Mouse (Mus musculus) embryo, embryonic 11 days (tissue): ENCODE results near the gene Zfp13.
"Not testable (repeated sequence)": the region's sequence is repeated elsewhere in the genome, so short reads cannot be mapped to it uniquely, and the experiment has no call there.

ENCODE experiments used
- DNase-seq: peaks from one replicate; pipeline ENCODE4 v3.0.0-alpha.2; 2015

Gene Zfp13

DNA sequence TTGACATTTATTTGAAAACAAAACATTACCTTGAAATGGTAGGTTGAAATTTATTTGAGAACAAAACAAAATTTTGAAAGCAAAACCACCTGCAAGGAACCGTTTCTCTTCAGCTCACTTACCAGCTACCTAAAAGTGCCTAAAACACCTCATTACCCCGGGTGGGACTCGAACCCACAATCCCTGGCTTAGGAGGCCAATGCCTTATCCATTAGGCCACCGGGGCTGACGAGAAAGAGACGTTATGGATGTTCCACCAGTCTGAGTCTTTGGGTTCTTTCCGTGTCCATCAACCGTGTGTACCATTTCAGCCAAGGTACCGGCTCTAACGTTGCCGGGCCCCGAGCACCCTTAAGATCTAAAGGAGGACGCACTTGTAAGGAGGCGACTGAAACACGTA, 50.7 kb downstream of the Zfp13 start:
- DNase-seq = peak; percentile 88

GRCm38 (mm10) chr17:23547681-23548443, 51.4 kb downstream of the Zfp13 start:
- DNase-seq = no peak

DNA sequence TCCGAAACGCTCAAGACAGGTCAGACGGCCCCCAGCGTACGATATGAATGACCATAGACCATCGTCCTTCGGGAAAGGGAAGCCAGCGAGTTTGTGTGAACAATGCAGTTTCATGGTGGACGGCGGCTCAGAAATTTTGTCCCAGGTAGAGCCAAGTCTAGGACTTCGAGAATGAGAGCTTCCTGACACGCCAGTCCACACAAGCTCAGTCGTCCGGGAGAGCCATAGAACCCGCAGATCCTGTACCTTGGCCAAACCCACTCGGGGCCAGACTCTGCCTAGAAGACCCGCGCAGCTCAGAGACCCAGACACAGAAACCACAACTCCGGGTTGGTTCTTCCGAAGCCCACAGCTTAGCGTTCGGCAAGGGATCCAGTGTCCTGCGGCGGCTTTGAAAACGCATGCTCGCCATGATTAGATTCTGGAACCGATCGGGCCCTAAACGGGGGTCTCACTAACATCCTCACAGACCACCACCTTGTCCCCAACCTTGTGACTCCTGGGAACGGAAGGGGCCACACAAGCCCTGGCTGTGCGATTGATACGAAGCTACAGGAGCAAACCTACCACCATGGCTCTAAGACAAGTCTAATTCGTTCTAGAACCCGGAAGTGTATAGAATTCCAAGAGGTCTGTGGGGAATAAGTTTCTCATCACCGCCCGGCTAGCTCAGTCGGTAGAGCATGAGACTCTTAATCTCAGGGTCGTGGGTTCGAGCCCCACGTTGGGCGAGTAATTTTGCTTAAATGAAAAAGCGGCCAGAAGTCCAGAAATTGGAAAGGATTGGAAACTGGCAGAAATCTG, 52.4 kb downstream of the Zfp13 start:
- DNase-seq = peak; percentile 88

DNA sequence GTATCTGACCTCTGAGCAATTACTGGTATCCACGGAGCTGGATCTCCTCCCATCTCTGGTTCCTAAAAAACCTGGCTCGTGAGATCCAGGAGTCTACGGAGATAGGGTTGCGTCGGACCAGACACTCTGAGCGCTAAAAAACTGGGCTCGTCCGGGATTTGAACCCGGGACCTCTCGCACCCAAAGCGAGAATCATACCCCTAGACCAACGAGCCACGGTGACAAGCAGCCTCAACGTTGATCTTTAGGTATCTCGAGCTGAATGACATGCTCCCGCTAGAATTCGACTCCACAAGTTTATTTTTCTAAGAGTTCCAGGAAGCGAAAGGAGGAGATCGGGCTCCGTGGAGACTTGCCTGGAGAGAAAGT, 53.0 kb downstream of the Zfp13 start:
- DNase-seq = peak; percentile 86

DNA sequence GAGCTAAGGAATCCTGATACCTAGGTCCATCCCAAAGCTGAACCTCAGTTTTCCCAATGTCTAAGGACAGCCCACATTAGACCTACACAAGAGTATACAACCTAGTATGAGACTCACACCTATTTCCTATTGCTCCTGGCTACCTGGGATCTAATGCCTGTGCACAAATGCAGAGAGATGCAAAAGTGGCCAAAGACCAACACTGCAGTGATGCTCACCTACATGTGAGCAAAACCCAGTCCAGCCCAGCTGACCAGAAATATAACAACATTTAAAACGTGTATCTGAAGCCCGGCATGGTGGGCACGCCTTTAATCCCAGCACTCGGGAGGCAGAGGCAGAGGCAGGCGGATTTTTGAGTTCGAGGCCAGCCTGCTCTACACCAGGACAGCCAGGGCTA, 53.4 kb downstream of the Zfp13 start:
- DNase-seq = no peak

DNA sequence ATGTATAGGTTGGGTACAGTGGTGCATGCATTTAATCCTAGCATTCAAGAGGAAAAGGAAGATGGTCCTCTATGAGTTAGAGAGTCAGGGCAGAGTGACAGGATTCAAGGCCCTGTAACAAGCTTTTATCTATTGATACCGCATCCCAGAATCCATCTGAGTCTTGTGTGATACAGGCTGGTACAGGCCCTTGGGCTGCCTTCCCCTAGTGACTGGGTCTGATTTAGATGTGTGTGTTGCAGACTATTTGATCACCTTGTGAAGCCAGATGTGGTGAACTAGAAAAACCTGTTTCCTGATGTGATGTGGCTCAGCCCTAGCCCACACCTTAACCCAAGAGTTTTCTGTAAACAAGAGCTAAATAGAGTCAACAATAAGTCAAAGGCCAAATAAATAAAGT, 54.5 kb downstream of the Zfp13 start:
- DNase-seq = no peak

DNA sequence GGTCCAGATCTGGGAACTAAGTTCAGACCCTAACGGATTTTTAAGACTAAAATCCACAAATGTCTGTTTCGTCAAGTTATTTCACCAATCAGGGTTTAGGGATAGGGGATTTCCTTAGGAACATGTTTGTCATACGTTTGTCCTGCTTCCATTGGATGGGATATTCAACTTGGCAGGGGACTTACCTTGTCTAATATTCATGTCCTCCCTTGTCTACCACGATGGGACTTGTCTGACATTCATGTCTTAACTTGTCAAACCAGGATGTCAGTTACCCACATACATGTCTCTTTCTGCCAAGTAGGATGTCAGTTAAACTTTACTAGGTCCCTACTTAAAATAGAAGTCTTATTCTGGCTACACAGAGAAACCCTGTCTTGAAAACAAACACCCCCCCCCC, 55.3 kb downstream of the Zfp13 start:
- DNase-seq = no peak

DNA sequence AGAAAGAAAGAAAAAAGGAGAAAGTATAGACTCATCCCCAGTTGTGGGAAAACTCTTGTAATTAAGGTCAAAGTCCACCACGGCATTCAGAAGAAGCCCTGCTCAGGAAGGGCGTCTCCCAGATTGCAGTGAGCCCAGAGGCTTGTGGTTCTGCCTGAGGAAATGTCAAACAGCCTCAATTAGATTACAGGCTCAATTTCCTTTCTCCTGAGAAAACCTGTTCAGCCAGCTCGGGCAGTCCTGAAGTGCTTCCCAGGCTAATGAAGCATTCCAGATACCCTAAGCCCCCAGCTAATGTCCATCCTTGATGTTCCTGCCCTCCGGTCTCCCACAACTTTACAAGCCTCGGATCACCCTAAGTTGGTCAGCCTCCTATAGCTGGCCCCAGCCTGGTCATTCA, 56.0 kb downstream of the Zfp13 start:
- peak; percentile 27 for DNase-seq

DNA sequence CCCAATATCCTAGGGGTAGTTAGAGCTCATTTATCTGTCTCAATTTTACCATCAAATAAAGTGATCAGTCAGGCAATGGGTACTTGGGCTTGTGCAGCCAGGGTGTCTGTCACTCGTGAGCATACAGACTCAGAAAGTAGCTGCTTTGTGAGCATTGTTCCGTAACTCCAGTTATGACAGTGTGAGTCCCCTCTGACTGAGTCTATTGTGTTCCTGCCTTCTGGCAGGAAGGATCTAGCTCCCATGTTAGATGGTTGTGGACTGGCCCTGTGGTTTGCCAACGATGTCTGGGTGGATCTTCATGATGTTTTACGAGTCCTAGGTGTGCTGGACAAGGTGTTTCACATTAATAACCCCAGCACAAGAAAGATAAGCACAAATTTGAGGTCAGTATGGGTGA, 56.5 kb downstream of the Zfp13 start:
- DNase-seq = no peak

GRCm38 (mm10) chr17:23542004-23542720, 57.1 kb downstream of the Zfp13 start:
- peak; percentile 32 for DNase-seq

- peak; percentile 59 for DNase-seq
These were observed 58.4 kb downstream of the Zfp13 start for GRCm38 (mm10) chr17:23540605-23541475.

DNA sequence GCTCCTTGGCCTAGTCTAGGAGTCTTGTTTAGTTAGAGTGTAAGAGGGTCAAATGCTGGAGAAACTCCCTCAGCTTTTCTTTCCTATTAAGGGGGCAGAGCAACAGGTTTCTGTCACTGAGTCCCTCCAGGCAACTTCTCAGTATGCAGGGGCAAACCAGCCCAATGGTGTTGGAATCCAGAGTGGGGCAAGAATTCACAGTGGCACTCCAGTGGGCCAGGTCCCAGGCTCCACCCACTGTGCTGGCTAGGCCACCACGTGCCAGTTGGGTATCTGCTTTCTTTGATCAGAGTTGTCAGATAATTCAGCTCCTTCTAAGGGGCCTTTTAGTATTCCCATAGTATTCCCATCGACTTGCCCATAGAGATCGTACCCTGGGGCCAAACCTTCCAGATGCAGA, 59.2 kb downstream of the Zfp13 start:
- DNase-seq = no peak

DNA sequence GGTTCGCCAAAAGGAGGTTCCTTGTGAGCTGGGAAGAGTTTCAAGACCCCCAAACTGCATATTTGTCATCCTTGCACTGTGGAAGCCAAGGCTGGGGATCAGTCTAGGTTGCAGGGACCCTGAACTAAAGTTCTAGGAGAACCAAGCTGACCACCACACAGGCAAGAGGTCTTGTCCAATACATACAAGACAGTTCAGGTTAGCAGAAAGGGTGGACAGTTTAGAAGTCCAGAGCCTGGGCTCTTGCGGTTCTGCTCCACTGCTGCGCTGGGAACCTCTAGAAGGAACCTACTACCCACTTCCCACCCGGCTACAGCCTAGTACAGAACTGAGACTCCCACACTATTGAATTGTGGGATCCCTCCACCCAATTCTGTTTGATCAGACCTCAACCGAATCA, 59.7 kb downstream of the Zfp13 start:
- no peak for DNase-seq

- DNase-seq = peak; percentile 55
These were observed 60.8 kb downstream of the Zfp13 start for GRCm38 (mm10) chr17:23538299-23539015.

- peak; percentile 39 for DNase-seq
These were observed 61.6 kb downstream of the Zfp13 start for GRCm38 (mm10) chr17:23537554-23538255.

DNA sequence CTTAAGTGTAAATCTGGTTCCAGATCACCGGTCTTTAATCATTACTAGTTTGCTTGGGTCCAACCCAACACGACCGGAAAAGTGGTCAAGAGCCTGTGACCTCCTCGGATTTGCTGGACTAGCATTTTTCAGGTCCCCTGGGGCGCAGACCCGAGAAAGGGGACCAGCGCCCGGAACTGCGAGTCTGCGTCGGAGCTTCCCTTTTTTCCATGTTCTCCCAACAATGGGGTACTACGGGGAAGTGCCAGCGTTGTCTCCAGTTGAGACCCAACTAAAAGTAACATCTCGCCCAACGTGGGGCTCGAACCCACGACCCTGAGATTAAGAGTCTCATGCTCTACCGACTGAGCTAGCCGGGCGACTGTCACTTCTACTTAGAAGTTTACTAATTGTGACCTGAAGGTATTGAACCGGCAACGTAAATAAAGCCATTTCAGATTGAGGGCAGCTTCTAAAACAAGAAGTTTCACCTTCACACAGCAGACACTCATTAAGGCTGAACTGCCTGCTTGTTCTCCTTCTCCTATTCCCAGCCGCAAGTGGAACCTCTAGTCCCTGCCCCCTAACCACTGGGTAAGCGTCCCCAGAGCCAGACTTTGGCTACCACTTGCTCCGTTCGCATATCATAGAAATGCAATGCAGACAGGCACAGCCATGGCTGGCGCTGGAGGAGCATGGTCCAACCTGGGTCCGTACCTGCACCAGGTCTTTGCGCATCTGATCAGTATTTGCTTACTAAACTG, 64.1 kb downstream of the Zfp13 start:
- DNase-seq = peak; percentile 60

DNA sequence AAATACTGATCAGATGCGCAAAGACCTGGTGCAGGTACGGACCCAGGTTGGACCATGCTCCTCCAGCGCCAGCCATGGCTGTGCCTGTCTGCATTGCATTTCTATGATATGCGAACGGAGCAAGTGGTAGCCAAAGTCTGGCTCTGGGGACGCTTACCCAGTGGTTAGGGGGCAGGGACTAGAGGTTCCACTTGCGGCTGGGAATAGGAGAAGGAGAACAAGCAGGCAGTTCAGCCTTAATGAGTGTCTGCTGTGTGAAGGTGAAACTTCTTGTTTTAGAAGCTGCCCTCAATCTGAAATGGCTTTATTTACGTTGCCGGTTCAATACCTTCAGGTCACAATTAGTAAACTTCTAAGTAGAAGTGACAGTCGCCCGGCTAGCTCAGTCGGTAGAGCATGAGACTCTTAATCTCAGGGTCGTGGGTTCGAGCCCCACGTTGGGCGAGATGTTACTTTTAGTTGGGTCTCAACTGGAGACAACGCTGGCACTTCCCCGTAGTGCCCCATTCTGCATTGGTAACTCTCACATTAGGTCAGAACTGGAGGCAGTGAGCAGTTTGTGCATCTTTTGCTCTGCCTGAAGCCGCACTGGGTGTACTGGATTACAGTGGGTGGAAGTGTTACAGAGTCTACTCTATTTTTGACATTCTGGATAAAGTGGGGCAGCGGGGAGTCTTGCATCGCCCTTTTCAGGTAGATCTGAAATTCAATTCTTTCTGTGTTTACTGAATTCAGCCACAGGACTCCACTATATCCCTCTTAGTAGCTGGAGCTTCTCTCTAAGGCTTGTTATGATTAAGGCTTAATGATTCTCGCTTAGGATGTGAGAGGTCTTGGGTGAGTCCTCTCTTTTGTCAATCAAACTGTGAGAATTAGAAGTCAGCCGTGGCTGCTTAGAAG, 65.4 kb downstream of the Zfp13 start:
- not testable (repeated sequence) for DNase-seq

GRCm38 (mm10) chr17:23531408-23531807, 67.9 kb downstream of the Zfp13 start:
- not testable (repeated sequence) for DNase-seq
